11 mouse cellular contexts compared by ENCODE assay signal in genomic region chr8:78595481-78595908, GRCm38 (mm10).
DNase-seq lines count a peak whose midpoint lies in the region; ATAC-seq and TF ChIP-seq lines count a peak whose summit lies in the region.
"Had no signal": no experiment of that assay in that cellular context is flagged by ENCODE, and none has a peak within 500 bp of the region (broad histone marks: within the 10 kb centered on the region; RNA-seq: fewer than 3 reads in every experiment).

No protein-coding gene starts in this region.

- H3K9me3 ChIP-seq in intestine, embryonic 15.5 days: no peaks in the 10 kb centered on the region
- H3K9me3 ChIP-seq in intestine, postnatal 0 days (ENCODE audit: control insufficient read depth): no peaks in the 10 kb centered on the region
- no peaks in the 10 kb centered on the region for H3K9me3 ChIP-seq in hindbrain, embryonic 15.5 days
- H3K9me3 ChIP-seq: embryonic facial prominence, embryonic 12.5 days; limb, embryonic 15.5 days; megakaryocyte, embryonic 14.5 days had no signal

- TF ChIP-seq CTCF in intestine, postnatal 0 days (IDR thresholded peaks at IDR 0.05; ENCODE audit: low read depth): no peak

- DNase-seq in NIH3T3 (ENCODE audit: low read depth): peak; percentile 5
- DNase-seq in adrenal gland, postnatal 14 days: peak; percentile 78
- no peak for DNase-seq in ovary, postnatal 36 days (ENCODE audit: low spot score)
- DNase-seq in right cerebral cortex, adult 2 months (ENCODE audit: low spot score in 2 of 2): no peak

- peaks cover 5% of the 10 kb centered on the region for H3K4me1 ChIP-seq in intestine, embryonic 15.5 days (replicated peaks)
- no peaks in the 10 kb centered on the region for H3K4me1 ChIP-seq in intestine, postnatal 0 days (replicated peaks; ENCODE audit: control insufficient read depth, insufficient read depth, low read length)
- peaks cover 12% of the 10 kb centered on the region for H3K4me1 ChIP-seq in hindbrain, embryonic 15.5 days (replicated peaks)

- no peak overlapping the region for H3K4me2 ChIP-seq in intestine, embryonic 15.5 days (replicated peaks)
- no peak overlapping the region for H3K4me2 ChIP-seq in intestine, postnatal 0 days (replicated peaks; ENCODE audit: low read depth)
- H3K4me2 ChIP-seq in hindbrain, embryonic 15.5 days: no peak overlapping the region
- H3K4me2 ChIP-seq: embryonic facial prominence, embryonic 12.5 days; limb, embryonic 15.5 days had no signal

- no peaks in the 10 kb centered on the region for H3K27me3 ChIP-seq in intestine, embryonic 15.5 days (replicated peaks)
- no peaks in the 10 kb centered on the region for H3K27me3 ChIP-seq in intestine, postnatal 0 days (replicated peaks; ENCODE audit: control insufficient read depth, insufficient read depth, low read length)
- no peaks in the 10 kb centered on the region for H3K27me3 ChIP-seq in hindbrain, embryonic 15.5 days
- H3K27me3 ChIP-seq: embryonic facial prominence, embryonic 12.5 days; limb, embryonic 15.5 days; megakaryocyte, embryonic 14.5 days had no signal

- WGBS in intestine, embryonic 15.5 days: 26% methylated on average over 6 of the region's 6 CpGs
- WGBS in intestine, postnatal 0 days: 42% methylated on average over 6 of the region's 6 CpGs
- WGBS in hindbrain, embryonic 15.5 days: 32% methylated on average over 6 of the region's 6 CpGs

- H3K27ac ChIP-seq in intestine, embryonic 15.5 days: no peak overlapping the region
- H3K27ac ChIP-seq in intestine, postnatal 0 days (ENCODE audit: low read depth, low read length): no peak overlapping the region
- no peak overlapping the region for H3K27ac ChIP-seq in hindbrain, embryonic 15.5 days (replicated peaks)
- H3K27ac ChIP-seq: embryonic facial prominence, embryonic 12.5 days; limb, embryonic 15.5 days had no signal

- H3K4me3 ChIP-seq in intestine, embryonic 15.5 days (replicated peaks): no peak overlapping the region
- H3K4me3 ChIP-seq in intestine, postnatal 0 days (ENCODE audit: low read depth, low read length): no peak overlapping the region
- no peak overlapping the region for H3K4me3 ChIP-seq in hindbrain, embryonic 15.5 days
- H3K4me3 ChIP-seq: embryonic facial prominence, embryonic 12.5 days; limb, embryonic 15.5 days; megakaryocyte, embryonic 14.5 days had no signal

- H3K9ac ChIP-seq in intestine, embryonic 15.5 days: no peak overlapping the region
- no peak overlapping the region for H3K9ac ChIP-seq in intestine, postnatal 0 days (ENCODE audit: low read depth, low read length)
- no peak overlapping the region for H3K9ac ChIP-seq in hindbrain, embryonic 15.5 days
- H3K9ac ChIP-seq: embryonic facial prominence, embryonic 12.5 days; limb, embryonic 15.5 days had no signal

- no peaks in the 10 kb centered on the region for H3K36me3 ChIP-seq in intestine, embryonic 15.5 days
- 0 out of 2 replicates have a peak, but pooled peaks cover 4% of the 10 kb centered on the region for H3K36me3 ChIP-seq in intestine, postnatal 0 days (ENCODE audit: control insufficient read depth, insufficient read depth)
- H3K36me3 ChIP-seq in hindbrain, embryonic 15.5 days: no peaks in the 10 kb centered on the region
- H3K36me3 ChIP-seq: embryonic facial prominence, embryonic 12.5 days; limb, embryonic 15.5 days had no signal

- ATAC-seq in intestine, embryonic 15.5 days: 0 out of 2 replicates have a peak, but pooled peaks have one; percentile 12
- no peak for ATAC-seq in intestine, postnatal 0 days
- peak; percentile 57 for ATAC-seq in hindbrain, embryonic 15.5 days (ENCODE audit: low FRiP score, low read depth)
- no peak for ATAC-seq in monocyte, adult 5-6 weeks (replicated peaks; ENCODE audit: insufficient number of reproducible peaks, low FRiP score, low TSS enrichment, poor library complexity, severe bottlenecking)

Comparison
In these comparisons a context has a peak if more than half of its experiments do, and no peak if none do; other contexts are left out.
1. ATAC-seq: peak in intestine, embryonic 15.5 days (single experiment) and hindbrain, embryonic 15.5 days (single experiment); none in intestine, postnatal 0 days (single experiment) and monocyte, adult 5-6 weeks (single experiment).
2. DNase-seq: peak in NIH3T3 (single experiment) and adrenal gland, postnatal 14 days (single experiment); none in ovary, postnatal 36 days (single experiment) and right cerebral cortex, adult 2 months (0 of 2).